Mouse (Mus musculus): ENCODE data around the gene Ercc1. TPM values are rescaled to one million over a fixed set of nuclear protein-coding genes. Genes with fewer than 3 reads are reported as not detected.

The Ercc1 gene
- polyA plus RNA-seq, 1 experiment from 2014 or later: 85.5 TPM

- H3K9ac ChIP-seq: no peak overlapping the region; the same call in 1 of the 2 replicates
- peaks cover 45% of the 10 kb centered on the region for H3K4me1 ChIP-seq
- peaks cover 63% of the 10 kb centered on the region for H3K27me3 ChIP-seq
- no peaks in the 10 kb centered on the region for H3K9me3 ChIP-seq (replicated peaks)
- H3K36me3 ChIP-seq: no peaks in the 10 kb centered on the region
- 3% methylated on average over 48 of the region's 48 CpGs for WGBS
- H3K27ac ChIP-seq (replicated peaks): no peak overlapping the region
- peak overlapping the region; percentile 32 for H3K4me3 ChIP-seq (replicated peaks)
- no peak for ATAC-seq (ENCODE audit: insufficient number of reproducible peaks, low FRiP score, low TSS enrichment, low read depth)
- peak overlapping the region; percentile 52 for H3K4me2 ChIP-seq (replicated peaks)
Measured at GRCm38 (mm10) chr7:19304501-19305412, 39.8 kb upstream of the Ercc1 start.

- H3K27ac ChIP-seq (replicated peaks): no peak overlapping the region
- peak overlapping the region; percentile 32; the same call in 1 of the 2 replicates for H3K4me3 ChIP-seq (replicated peaks)
- H3K4me1 ChIP-seq: peaks cover 47% of the 10 kb centered on the region
- H3K9me3 ChIP-seq (replicated peaks): no peaks in the 10 kb centered on the region
- H3K36me3 ChIP-seq: no peaks in the 10 kb centered on the region
- peaks cover 63% of the 10 kb centered on the region for H3K27me3 ChIP-seq
- no peak overlapping the region for H3K9ac ChIP-seq
- no peak for ATAC-seq (ENCODE audit: insufficient number of reproducible peaks, low FRiP score, low TSS enrichment, low read depth)
- 0 out of 2 replicates have a peak overlapping the region, but pooled peaks have one; percentile 52 for H3K4me2 ChIP-seq (replicated peaks)
- 10% methylated on average over 6 of the region's 6 CpGs for WGBS
Measured at GRCm38 (mm10) chr7:19305413-19305735, 39.2 kb upstream of the Ercc1 start.

- Histone ChIP-seq H3K27ac (replicated peaks) (no peak overlapping the region), H3K4me2 (replicated peaks) (no peak overlapping the region), H3K9ac (no peak overlapping the region), H3K36me3 (no peaks in the 10 kb centered on the region), H3K4me1 (peaks cover 50% of the 10 kb centered on the region), H3K27me3 (peaks cover 63% of the 10 kb centered on the region), H3K9me3 (replicated peaks) (no peaks in the 10 kb centered on the region), H3K4me3 (replicated peaks) (0 out of 2 replicates have a peak overlapping the region, but pooled peaks have one; percentile 32)
- no peak for ATAC-seq (ENCODE audit: insufficient number of reproducible peaks, low FRiP score, low TSS enrichment, low read depth)
- 46% methylated on average over 16 of the region's 16 CpGs for WGBS
Measured at GRCm38 (mm10) chr7:19305796-19306765, 38.5 kb upstream of the Ercc1 start.

- Histone ChIP-seq H3K27me3 (peaks cover 54% of the 10 kb centered on the region), H3K36me3 (no peaks in the 10 kb centered on the region), H3K9me3 (replicated peaks) (no peaks in the 10 kb centered on the region), H3K9ac (no peak overlapping the region), H3K27ac (replicated peaks) (no peak overlapping the region), H3K4me3 (replicated peaks) (peak overlapping the region; percentile 77; the same call in 1 of the 2 replicates), H3K4me2 (replicated peaks) (peak overlapping the region; percentile 97; the same call in 1 of the 2 replicates), H3K4me1 (peaks cover 41% of the 10 kb centered on the region)
- WGBS: 67% methylated on average over 25 of the region's 25 CpGs
- ATAC-seq (ENCODE audit: insufficient number of reproducible peaks, low FRiP score, low TSS enrichment, low read depth): no peak
Measured at GRCm38 (mm10) chr7:19306819-19307738, 37.5 kb upstream of the Ercc1 start.

DNA sequence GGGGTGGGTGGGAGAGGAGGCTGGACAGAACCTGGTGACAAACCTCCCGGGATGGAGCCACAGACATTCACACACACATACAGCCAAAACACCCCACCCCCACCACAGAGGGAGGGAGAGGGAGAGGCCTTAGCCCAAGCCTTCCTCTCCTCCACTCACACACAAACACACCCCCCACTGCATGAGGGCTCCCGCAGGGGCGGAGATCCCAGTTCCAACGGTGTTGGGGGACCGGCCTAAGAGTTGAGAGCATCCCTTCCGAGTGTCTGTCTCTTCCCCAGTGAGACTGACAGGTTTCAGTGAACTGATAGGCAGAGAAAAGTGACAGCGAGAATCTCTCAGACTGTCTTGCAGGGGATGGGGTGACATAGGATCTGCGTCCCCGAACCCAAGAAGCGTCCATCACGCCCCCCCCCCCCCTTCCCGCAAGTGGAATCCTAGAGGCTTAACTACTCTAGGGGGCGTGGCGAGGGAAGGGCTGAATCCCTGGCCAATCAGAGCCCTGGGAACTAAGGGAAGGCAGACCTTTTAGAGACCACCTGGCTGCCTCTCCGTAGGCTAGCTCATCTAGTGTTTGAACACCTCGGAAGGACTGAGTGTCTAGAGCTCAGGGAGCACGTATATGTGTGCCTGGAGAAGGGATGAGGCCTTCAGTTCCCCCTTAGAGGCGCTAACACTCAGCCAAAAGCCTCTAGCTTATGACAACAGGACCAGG, 36.7 kb upstream of the Ercc1 start:
- WGBS: 3% methylated on average over 18 of the region's 18 CpGs
- ATAC-seq (ENCODE audit: insufficient number of reproducible peaks, low FRiP score, low TSS enrichment, low read depth): peak; percentile 64
- Histone ChIP-seq H3K27me3 (peaks cover 46% of the 10 kb centered on the region), H3K9ac (peak overlapping the region; percentile 35), H3K4me1 (peaks cover 41% of the 10 kb centered on the region), H3K36me3 (no peaks in the 10 kb centered on the region), H3K4me3 (replicated peaks) (peak overlapping the region; percentile 77), H3K27ac (replicated peaks) (peak overlapping the region; percentile 87), H3K4me2 (replicated peaks) (peak overlapping the region; percentile 97), H3K9me3 (replicated peaks) (no peaks in the 10 kb centered on the region)

DNA sequence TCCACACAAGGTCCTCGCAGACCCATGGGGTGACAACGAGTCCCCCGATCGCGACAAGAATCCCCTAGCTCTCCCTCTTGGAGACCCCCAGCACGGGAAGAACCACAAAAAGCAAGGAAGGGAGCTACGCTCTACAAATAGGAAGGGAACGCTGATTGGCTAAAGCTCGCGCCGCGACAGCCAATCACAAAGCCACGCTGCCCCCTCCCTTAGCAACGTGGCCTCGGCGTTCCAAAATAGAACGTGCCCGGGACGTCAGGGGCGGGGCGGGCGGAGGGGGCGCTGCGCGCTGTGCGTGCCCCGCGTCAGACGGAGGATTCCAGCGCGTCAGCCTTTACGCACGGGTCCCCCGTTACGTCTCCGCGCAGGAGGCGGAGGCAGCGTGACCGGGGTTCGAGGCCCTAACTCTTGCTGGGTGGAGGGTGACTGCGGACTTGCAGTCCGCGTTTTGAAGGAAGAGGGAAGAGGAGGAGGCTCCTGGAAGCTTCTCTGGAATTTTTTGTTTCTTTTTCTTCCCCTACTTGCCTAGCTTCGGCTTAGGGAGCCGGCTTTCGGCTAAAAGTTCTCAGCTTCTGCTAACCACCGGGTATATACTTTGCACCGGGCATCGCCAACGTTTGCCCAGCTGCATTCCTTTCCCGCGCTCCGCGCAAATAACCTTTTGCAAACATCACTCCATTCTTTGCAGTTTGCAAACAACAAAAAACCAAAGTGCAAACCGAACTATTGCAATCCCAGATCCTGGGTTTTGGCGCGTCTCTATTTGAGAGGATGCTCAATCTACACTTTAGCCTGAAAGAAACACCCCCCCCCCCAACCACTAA, 35.9 kb upstream of the Ercc1 start:
- Histone ChIP-seq H3K36me3 (no peaks in the 10 kb centered on the region), H3K9ac (peak overlapping the region; percentile 35; the same call in 1 of the 2 replicates), H3K27me3 (peaks cover 38% of the 10 kb centered on the region), H3K27ac (replicated peaks) (peak overlapping the region; percentile 87), H3K9me3 (replicated peaks) (no peaks in the 10 kb centered on the region), H3K4me1 (peaks cover 38% of the 10 kb centered on the region), H3K4me2 (replicated peaks) (peak overlapping the region; percentile 97), H3K4me3 (replicated peaks) (peak overlapping the region; percentile 77)
- ATAC-seq (ENCODE audit: insufficient number of reproducible peaks, low FRiP score, low TSS enrichment, low read depth): peak; percentile 90
- WGBS: under 1% methylated on average over 58 of the region's 58 CpGs

DNA sequence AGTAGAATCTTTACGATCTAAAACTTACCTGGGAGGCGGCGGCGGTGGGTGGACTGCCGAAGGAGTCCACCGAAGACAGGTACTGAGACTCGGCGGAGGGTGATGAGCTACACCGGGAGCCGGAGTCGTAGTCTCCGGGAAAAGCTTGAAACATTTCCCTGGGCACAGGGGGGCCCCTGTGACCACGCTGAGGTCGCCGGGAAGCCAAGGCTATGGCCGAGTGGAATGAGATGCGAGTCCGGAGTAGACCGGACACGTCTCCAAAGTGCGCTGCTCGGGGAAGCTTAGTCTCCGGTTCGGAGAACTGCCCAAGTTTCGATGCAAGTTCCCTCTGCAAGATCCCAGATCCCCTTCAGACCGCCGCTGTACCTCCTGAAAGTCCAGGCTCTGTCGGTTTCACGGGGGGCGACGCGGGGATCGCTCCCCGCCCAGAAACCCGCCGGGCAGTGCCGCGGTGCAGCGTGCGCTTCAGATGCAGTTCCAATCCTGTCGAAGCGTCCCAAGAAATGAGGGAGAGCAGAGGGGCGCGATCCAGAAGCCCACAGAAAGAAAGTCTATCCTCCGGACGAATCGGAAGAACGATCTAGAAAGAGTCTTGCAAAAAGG, 35.2 kb upstream of the Ercc1 start:
- H3K4me1 ChIP-seq: peaks cover 31% of the 10 kb centered on the region
- H3K9me3 ChIP-seq (replicated peaks): no peaks in the 10 kb centered on the region
- 1% methylated on average over 48 of the region's 48 CpGs for WGBS
- peak overlapping the region; percentile 97 for H3K4me2 ChIP-seq (replicated peaks)
- H3K27me3 ChIP-seq: peaks cover 37% of the 10 kb centered on the region
- no peak overlapping the region for H3K27ac ChIP-seq (replicated peaks)
- peak overlapping the region; percentile 77 for H3K4me3 ChIP-seq (replicated peaks)
- ATAC-seq (ENCODE audit: insufficient number of reproducible peaks, low FRiP score, low TSS enrichment, low read depth): no peak
- peak overlapping the region; percentile 16; the same call in 1 of the 2 replicates for H3K9ac ChIP-seq
- no peaks in the 10 kb centered on the region for H3K36me3 ChIP-seq

GRCm38 (mm10) chr7:19309884-19310641, 34.5 kb upstream of the Ercc1 start, which contains the start of gene Fosb:
Fosb (minus strand) TSS chr7:19310051.
- Histone ChIP-seq H3K27me3 (peaks cover 35% of the 10 kb centered on the region), H3K4me1 (peaks cover 24% of the 10 kb centered on the region), H3K4me3 (replicated peaks) (peak within 1 kb of the TSS; percentile 77), H3K9me3 (replicated peaks) (no peaks in the 10 kb centered on the region), H3K4me2 (replicated peaks) (peak within 1 kb of the TSS; percentile 97), H3K36me3 (no peaks in the 10 kb centered on the region), H3K27ac (replicated peaks) (0 out of 2 replicates have a peak within 1 kb of the TSS, but pooled peaks have one; percentile 19), H3K9ac (peak within 1 kb of the TSS; percentile 61)
- under 1% methylated on average over 49 of the region's 49 CpGs for WGBS
- peak; percentile 84 for ATAC-seq (ENCODE audit: insufficient number of reproducible peaks, low FRiP score, low TSS enrichment, low read depth)

Measured in embryonic facial prominence, embryonic 15.5 days (tissue).